Mouse (Mus musculus): ENCODE data around the gene Hunk. TPM values are rescaled to one million over a fixed set of nuclear protein-coding genes. Genes with fewer than 3 reads are reported as not detected.

Gene Hunk
- total RNA-seq, 2 experiments from 2014 or later, result 25.7 to 31.1 TPM

- no peak for DNase-seq (ENCODE audit: low spot score in 2 of 2)
- Histone ChIP-seq H3K4me3 (no peak overlapping the region), H3K27ac (no peak overlapping the region)
- no peak for TF ChIP-seq CTCF (conservative IDR thresholded peaks at IDR 0.05)
These were observed 148.8 kb downstream of the Hunk start for GRCm38 (mm10) chr16:90534591-90534990.

GRCm38 (mm10) chr16:90538926-90539325 lies 153.1 kb downstream of the Hunk start:
- no peak for DNase-seq (ENCODE audit: low spot score in 2 of 2)
- Histone ChIP-seq H3K4me3 (no peak overlapping the region), H3K27ac (no peak overlapping the region)
- TF ChIP-seq CTCF (conservative IDR thresholded peaks at IDR 0.05), result no peak

GRCm38 (mm10) chr16:90541191-90541590 lies 155.4 kb downstream of the Hunk start:
- TF ChIP-seq CTCF (conservative IDR thresholded peaks at IDR 0.05), result no peak
- Histone ChIP-seq H3K4me3 (no peak overlapping the region), H3K27ac (no peak overlapping the region)
- no peak for DNase-seq (ENCODE audit: low spot score in 2 of 2)

- Histone ChIP-seq H3K4me3 (no peak overlapping the region), H3K27ac (no peak overlapping the region)
- no peak for DNase-seq (ENCODE audit: low spot score in 2 of 2)
- no peak; the same call in 1 of the 2 replicates for TF ChIP-seq CTCF (conservative IDR thresholded peaks at IDR 0.05)
These were observed 156.6 kb downstream of the Hunk start for GRCm38 (mm10) chr16:90542383-90542782.

GRCm38 (mm10) chr16:90544175-90544574 lies 158.4 kb downstream of the Hunk start:
- no peak for TF ChIP-seq CTCF (conservative IDR thresholded peaks at IDR 0.05)
- no peak for DNase-seq (ENCODE audit: low spot score in 2 of 2)
- Histone ChIP-seq H3K27ac (no peak overlapping the region), H3K4me3 (no peak overlapping the region)

- Histone ChIP-seq H3K4me3 (no peak overlapping the region), H3K27ac (no peak overlapping the region)
- no peak for TF ChIP-seq CTCF (conservative IDR thresholded peaks at IDR 0.05)
- no peak for DNase-seq (ENCODE audit: low spot score in 2 of 2)
These were observed 159.7 kb downstream of the Hunk start for GRCm38 (mm10) chr16:90545509-90545908.

- no peak for DNase-seq (ENCODE audit: low spot score in 2 of 2)
- Histone ChIP-seq H3K27ac (no peak overlapping the region), H3K4me3 (no peak overlapping the region)
- TF ChIP-seq CTCF (conservative IDR thresholded peaks at IDR 0.05), result no peak
These were observed 160.8 kb downstream of the Hunk start for GRCm38 (mm10) chr16:90546591-90546990.

GRCm38 (mm10) chr16:90547996-90548395 lies 162.2 kb downstream of the Hunk start:
- H3K4me3 ChIP-seq, result no peak overlapping the region
- H3K27ac ChIP-seq, result no peak overlapping the region
- no peak for DNase-seq (ENCODE audit: low spot score in 2 of 2)
- no peak for TF ChIP-seq CTCF (conservative IDR thresholded peaks at IDR 0.05)

Other genes starting within 250 kb of the Hunk start
- 100 to 1,000 TPM; 124 to 125 TPM for gene Tiam1, start 242.2 kb upstream of the Hunk start, total RNA-seq (2021)
- gene Sod1, start 165.3 kb upstream of the Hunk start, total RNA-seq (2021), result 100 to 1,000 TPM; 386 to 390 TPM
- gene Scaf4, start 101.5 kb upstream of the Hunk start, total RNA-seq (2021), result 10 to 100 TPM; 53.8 to 59.4 TPM

All from layer of hippocampus, adult 2 months (tissue).